Mouse (Mus musculus): ENCODE results near the gene Krt20.

GRCm38 (mm10) chr11:99441220-99441619 is 3.3 kb upstream of the Krt20 start:
- TF ChIP-seq CTCF (IDR thresholded peaks at IDR 0.05; ENCODE audit: borderline replicate concordance, insufficient read depth, low read length) (no peak), POLR2A (IDR thresholded peaks at IDR 0.05; ENCODE audit: low read depth, low read length) (no peak)
